Mouse (Mus musculus): ENCODE data around the gene BC051142. TPM values are rescaled to one million over a fixed set of nuclear protein-coding genes. Genes with fewer than 3 reads are reported as not detected.
"Not testable (repeated sequence)": the region's sequence is repeated elsewhere in the genome, so short reads cannot be mapped to it uniquely, and the experiment has no call there.

The BC051142 gene
- polyA plus RNA-seq, 1 experiment = not detected

GRCm38 (mm10) chr17:34457668-34458067 is 59.0 kb downstream of the BC051142 start:
- no peak for TF ChIP-seq GATA1 (IDR thresholded peaks at IDR 0.05; ENCODE audit: low read length)

GRCm38 (mm10) chr17:34459255-34459654 is 60.6 kb downstream of the BC051142 start:
- TF ChIP-seq GATA1 (IDR thresholded peaks at IDR 0.05; ENCODE audit: low read length) = no peak

GRCm38 (mm10) chr17:34470491-34470890 is 71.9 kb downstream of the BC051142 start:
- no peak for TF ChIP-seq GATA1 (IDR thresholded peaks at IDR 0.05; ENCODE audit: low read length)

- TF ChIP-seq GATA1 (IDR thresholded peaks at IDR 0.05; ENCODE audit: low read length) = no peak
These were observed 76.4 kb downstream of the BC051142 start for GRCm38 (mm10) chr17:34475060-34475459.

GRCm38 (mm10) chr17:34476427-34476826 is 77.8 kb downstream of the BC051142 start:
- TF ChIP-seq GATA1 (IDR thresholded peaks at IDR 0.05; ENCODE audit: low read length) = no peak

GRCm38 (mm10) chr17:34477238-34478013 is 78.8 kb downstream of the BC051142 start, which contains the start of gene Btnl4:
Btnl4 (minus strand) TSS chr17:34477318.
- not testable (repeated sequence) for TF ChIP-seq GATA1 (IDR thresholded peaks at IDR 0.05; ENCODE audit: low read length)

- TF ChIP-seq GATA1 (IDR thresholded peaks at IDR 0.05; ENCODE audit: low read length) = no peak
These were observed 94.2 kb downstream of the BC051142 start for GRCm38 (mm10) chr17:34492796-34493195.

- no peak for TF ChIP-seq GATA1 (IDR thresholded peaks at IDR 0.05; ENCODE audit: low read length)
These were observed 97.9 kb downstream of the BC051142 start for GRCm38 (mm10) chr17:34496539-34496938.

GRCm38 (mm10) chr17:34507591-34507990 is 109.0 kb downstream of the BC051142 start:
- no peak for TF ChIP-seq GATA1 (IDR thresholded peaks at IDR 0.05; ENCODE audit: low read length)

Other genes starting within 250 kb of the BC051142 start
- 0.10 TPM in 1 of 2 replicates, not detected in the other for gene H2-DMb1, start 245.7 kb upstream of the BC051142 start, polyA plus RNA-seq (2012)
- gene Tap1, start 211.3 kb upstream of the BC051142 start, polyA plus RNA-seq (2012) = 1.1 and 1.4 TPM in 2 replicates
- 0.27 and 0.33 TPM in 2 replicates for gene Psmb9, start 211.1 kb upstream of the BC051142 start, polyA plus RNA-seq (2012)
- gene Psmb8, start 201.1 kb upstream of the BC051142 start, polyA plus RNA-seq (2012) = not detected in 2 replicates
- gene Tap2, start 195.3 kb upstream of the BC051142 start, polyA plus RNA-seq (2012) = 37.0 and 46.3 TPM in 2 replicates
- not detected in 2 replicates for gene H2-Ob, start 159.9 kb upstream of the BC051142 start, polyA plus RNA-seq (2012)
- gene H2-Ab1, start 141.1 kb upstream of the BC051142 start, polyA plus RNA-seq (2012) = not detected in 2 replicates
- gene H2-Aa, start 111.0 kb upstream of the BC051142 start, polyA plus RNA-seq (2012) = not detected in 2 replicates
- not detected in 2 replicates for gene H2-Eb1, start 93.0 kb upstream of the BC051142 start, polyA plus RNA-seq (2012)
- gene H2-Eb2, start 73.2 kb upstream of the BC051142 start, polyA plus RNA-seq (2012) = not detected in 2 replicates
- gene Btnl2, start 44.0 kb upstream of the BC051142 start, polyA plus RNA-seq (2012) = not detected in 2 replicates
- not detected in 2 replicates for gene Btnl1, start 21.7 kb upstream of the BC051142 start, polyA plus RNA-seq (2012)
- not detected in 2 replicates for gene Btnl4, start 78.5 kb downstream of the BC051142 start, polyA plus RNA-seq (2012)
- not detected in 2 replicates for gene Btnl6, start 118.5 kb downstream of the BC051142 start, polyA plus RNA-seq (2012)
- gene Notch4, start 165.4 kb downstream of the BC051142 start, polyA plus RNA-seq (2012) = 0.78 and 0.90 TPM in 2 replicates
- gene Gpsm3, start 191.0 kb downstream of the BC051142 start, polyA plus RNA-seq (2012) = 297 and 335 TPM in 2 replicates
- 127 and 177 TPM in 2 replicates for gene Pbx2, start 192.4 kb downstream of the BC051142 start, polyA plus RNA-seq (2012)
- 4.7 and 5.9 TPM in 2 replicates for gene Ager, start 199.0 kb downstream of the BC051142 start, polyA plus RNA-seq (2012)
- gene Rnf5, start 204.9 kb downstream of the BC051142 start, polyA plus RNA-seq (2012) = 67.6 and 71.2 TPM in 2 replicates
- gene Agpat1, start 205.4 kb downstream of the BC051142 start, polyA plus RNA-seq (2012) = 137 and 143 TPM in 2 replicates
- 1.1 and 1.4 TPM in 2 replicates for gene Egfl8, start 217.2 kb downstream of the BC051142 start, polyA plus RNA-seq (2012)
- 28.0 and 46.7 TPM in 2 replicates for gene Ppt2, start 229.7 kb downstream of the BC051142 start, polyA plus RNA-seq (2012)
- 0.04 TPM in 1 of 2 replicates, not detected in the other for gene Prrt1, start 230.7 kb downstream of the BC051142 start, polyA plus RNA-seq (2012)
- gene Fkbpl, start 245.9 kb downstream of the BC051142 start, polyA plus RNA-seq (2012) = 7.1 and 7.5 TPM in 2 replicates
- gene Atf6b, start 248.3 kb downstream of the BC051142 start, polyA plus RNA-seq (2012) = 130 TPM in 2 replicates

Measured in G1E-ER4 (cell line).